Mouse (Mus musculus): ENCODE data around the gene Krt222.
A peak's percentile ranks its signal among the peaks of the same experiment; 100 is the strongest.

Gene Krt222

GRCm38 (mm10) chr11:99238468-99238867 is 5.4 kb downstream of the Krt222 start:
- no peak for DNase-seq (ENCODE audit: low spot score in 2 of 2)

- DNase-seq (ENCODE audit: low spot score in 2 of 2), result no peak
Observed at GRCm38 (mm10) chr11:99231049-99231816, 12.7 kb downstream of the Krt222 start.

- peak; percentile 69 to 87 for DNase-seq (ENCODE audit: low spot score in 2 of 2)
Observed at GRCm38 (mm10) chr11:99230261-99231048, 13.4 kb downstream of the Krt222 start, which contains the start of gene Smarce1. Smarce1 (minus strand) TSS chr11:99231017.

- no peak for DNase-seq (ENCODE audit: low spot score in 2 of 2)
Observed at GRCm38 (mm10) chr11:99229641-99230260, 14.1 kb downstream of the Krt222 start.

GRCm38 (mm10) chr11:99226298-99226697 is 17.6 kb downstream of the Krt222 start:
- no peak for DNase-seq (ENCODE audit: low spot score in 2 of 2)

- DNase-seq (ENCODE audit: low spot score in 2 of 2), result no peak
Observed at GRCm38 (mm10) chr11:99223310-99223709, 20.6 kb downstream of the Krt222 start.

GRCm38 (mm10) chr11:99221811-99222210 is 22.1 kb downstream of the Krt222 start:
- DNase-seq (ENCODE audit: low spot score in 2 of 2), result no peak

GRCm38 (mm10) chr11:99217248-99217986 is 26.5 kb downstream of the Krt222 start:
- no peak for DNase-seq (ENCODE audit: low spot score in 2 of 2)

GRCm38 (mm10) chr11:99216181-99216580 is 27.7 kb downstream of the Krt222 start:
- DNase-seq (ENCODE audit: low spot score in 2 of 2), result no peak

GRCm38 (mm10) chr11:99212693-99213092 is 31.2 kb downstream of the Krt222 start:
- no peak for DNase-seq (ENCODE audit: low spot score in 2 of 2)

- no peak for DNase-seq (ENCODE audit: low spot score in 2 of 2)
Observed at GRCm38 (mm10) chr11:99211964-99212363, 31.9 kb downstream of the Krt222 start.

GRCm38 (mm10) chr11:99208105-99208669 is 35.7 kb downstream of the Krt222 start:
- no peak for DNase-seq (ENCODE audit: low spot score in 2 of 2)

GRCm38 (mm10) chr11:99207449-99207848 is 36.4 kb downstream of the Krt222 start:
- DNase-seq (ENCODE audit: low spot score in 2 of 2), result no peak

GRCm38 (mm10) chr11:99206954-99207353 is 36.9 kb downstream of the Krt222 start:
- DNase-seq (ENCODE audit: low spot score in 2 of 2), result no peak

GRCm38 (mm10) chr11:99189154-99189582 is 54.7 kb downstream of the Krt222 start:
- peak; percentile 38 to 42 for DNase-seq (ENCODE audit: low spot score in 2 of 2)

GRCm38 (mm10) chr11:99187348-99187747 is 56.5 kb downstream of the Krt222 start:
- DNase-seq (ENCODE audit: low spot score in 2 of 2), result no peak

- no peak for DNase-seq (ENCODE audit: low spot score in 2 of 2)
Observed at GRCm38 (mm10) chr11:99186836-99187235, 57.0 kb downstream of the Krt222 start.

Measured in urinary bladder, adult 18-20 months (tissue).